Mouse (Mus musculus) frontal cortex, adult 2 months (tissue): ENCODE measurements around the gene Sst. TPM values are rescaled to one million over a fixed set of nuclear protein-coding genes. Genes with fewer than 3 reads are reported as not detected.
"Not testable (repeated sequence)": the region's sequence is repeated elsewhere in the genome, so short reads cannot be mapped to it uniquely, and the experiment has no call there.

ENCODE experiments used
- DNase-seq, 2 experiments: peaks; one replicate each; pipeline ENCODE4 v3.0.0; 2022; ENCODE audit warnings: low spot score in 1 of 2; ENCODE audit errors: extremely low spot score in 1 of 2
- polyA plus RNA-seq: library from polyadenylated mRNA; depleted of rRNA; stranded (reverse); fragments of >200 nt; gene quantifications from 2 replicates; pipeline ENCODE4 v1.2.3, GENCODE M21; 2012; rRNA removed

Gene Sst
- 475 and 566 TPM in 2 replicates for polyA plus RNA-seq

DNA sequence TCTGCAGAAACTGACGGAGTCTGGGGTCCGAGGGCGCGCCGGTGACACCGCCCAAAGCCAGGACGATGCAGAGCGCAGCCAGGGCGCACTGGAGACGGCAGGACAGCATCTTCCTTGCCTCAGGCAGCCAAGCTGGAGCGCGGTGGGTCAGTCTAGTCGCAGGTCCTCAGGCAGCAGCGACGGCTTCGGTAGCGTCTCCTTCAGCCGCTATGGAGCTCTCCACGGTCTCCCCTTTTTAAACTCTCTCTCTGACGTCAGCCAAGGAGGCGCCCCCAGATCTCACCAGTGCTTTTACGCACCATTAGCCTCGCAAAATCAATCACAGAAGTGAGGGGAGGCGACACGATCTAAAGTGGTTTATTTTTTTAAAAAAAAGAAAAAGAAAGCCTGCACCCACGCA is at the start of gene Sst:
Gene Sst, minus strand, starts transcription at position 323 of the 400 bp plus-strand sequence.
- no peak for DNase-seq

DNA sequence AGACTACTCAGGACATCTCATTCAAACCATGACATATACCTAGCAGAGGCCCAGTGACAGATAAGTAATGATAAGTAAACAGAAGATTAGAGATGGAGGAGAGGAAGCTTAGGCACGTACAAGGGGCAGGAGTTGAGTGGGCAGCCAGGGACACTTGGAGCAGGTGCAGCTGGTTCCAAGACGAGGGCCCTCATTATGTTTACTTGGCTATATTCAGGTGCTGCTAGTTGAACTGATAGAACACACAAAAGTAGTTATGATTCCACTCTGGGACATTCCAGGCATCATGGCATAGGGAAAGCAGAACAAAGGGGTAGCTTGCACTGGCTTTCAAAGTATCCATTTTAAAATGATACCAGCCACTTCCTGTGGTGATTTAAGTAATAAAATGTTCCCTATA is 43.6 kb upstream of the Sst start:
- DNase-seq: no peak

DNA sequence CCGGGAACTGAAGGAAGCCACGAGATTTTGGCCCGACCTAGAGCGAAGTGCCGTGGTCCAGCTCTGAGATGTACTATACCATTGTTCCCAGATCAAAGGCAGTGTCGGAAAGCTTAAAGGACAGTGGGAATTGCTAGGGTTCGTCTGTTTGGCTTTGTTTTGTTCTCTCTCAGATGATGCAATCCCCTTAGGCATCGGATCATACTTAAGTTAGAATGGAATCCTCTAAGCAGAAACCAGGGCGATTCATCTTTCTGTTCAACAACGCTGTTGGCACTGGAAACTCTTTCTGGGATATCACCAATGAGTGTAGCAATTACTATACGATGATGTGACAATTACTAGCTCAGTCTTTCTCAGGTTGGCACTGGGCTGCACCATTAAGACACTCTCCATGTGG is 41.5 kb upstream of the Sst start, which contains the start of gene Rtp2:
Gene Rtp2, minus strand, starts transcription at position 101 of the 400 bp plus-strand sequence.
- no peak for DNase-seq

DNA sequence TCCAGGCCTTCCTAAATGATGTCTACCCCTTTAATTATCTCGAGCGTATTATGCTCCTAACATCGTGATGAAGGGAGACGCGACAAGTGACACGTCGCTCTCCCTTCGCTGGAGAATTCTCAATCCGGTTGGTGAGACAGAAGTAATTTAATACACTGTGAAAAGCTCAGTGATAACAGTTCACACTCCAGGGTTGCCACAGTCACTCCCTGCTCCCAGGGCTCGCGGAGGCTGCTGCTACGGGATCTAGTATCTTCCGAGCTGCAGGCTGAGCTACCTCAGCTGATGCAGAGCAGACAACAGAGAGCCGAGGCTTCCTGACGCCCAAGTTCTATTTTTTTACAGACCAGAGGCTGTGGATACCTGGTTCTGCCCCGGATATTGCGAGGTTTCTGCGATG is 40.5 kb upstream of the Sst start:
- DNase-seq: no peak

DNA sequence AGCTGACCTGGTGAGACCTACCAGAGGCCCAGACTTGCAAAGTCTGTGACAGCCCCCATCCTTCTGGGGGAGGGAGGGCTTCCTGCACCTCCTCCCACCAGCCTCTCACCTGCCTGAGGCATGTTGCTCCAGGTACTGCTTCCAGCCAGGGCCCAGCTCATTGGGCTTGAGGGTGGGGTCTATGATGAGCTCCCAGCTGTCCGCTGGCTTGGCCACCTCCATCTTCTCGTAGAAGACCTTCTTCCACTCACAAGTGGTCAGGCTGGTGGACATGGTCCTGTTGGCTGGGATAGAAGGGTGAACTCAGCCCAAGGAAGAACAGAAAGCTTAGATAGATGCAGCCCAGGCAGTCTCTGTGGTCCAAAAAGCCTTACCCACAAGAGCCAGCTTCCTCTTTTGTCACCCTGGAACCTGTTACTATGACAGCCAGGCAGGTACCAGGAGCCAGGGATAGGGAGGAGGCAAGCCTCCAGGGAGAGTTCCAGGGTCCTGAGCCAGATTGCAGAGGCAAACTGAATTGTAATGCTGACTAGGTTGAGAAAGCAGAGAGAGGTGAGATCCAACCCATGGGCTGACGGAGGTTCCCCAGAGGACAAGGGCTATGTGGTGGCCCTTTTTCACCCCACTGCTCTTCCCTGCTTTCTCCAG is 39.8 kb upstream of the Sst start:
- DNase-seq: no peak

DNA sequence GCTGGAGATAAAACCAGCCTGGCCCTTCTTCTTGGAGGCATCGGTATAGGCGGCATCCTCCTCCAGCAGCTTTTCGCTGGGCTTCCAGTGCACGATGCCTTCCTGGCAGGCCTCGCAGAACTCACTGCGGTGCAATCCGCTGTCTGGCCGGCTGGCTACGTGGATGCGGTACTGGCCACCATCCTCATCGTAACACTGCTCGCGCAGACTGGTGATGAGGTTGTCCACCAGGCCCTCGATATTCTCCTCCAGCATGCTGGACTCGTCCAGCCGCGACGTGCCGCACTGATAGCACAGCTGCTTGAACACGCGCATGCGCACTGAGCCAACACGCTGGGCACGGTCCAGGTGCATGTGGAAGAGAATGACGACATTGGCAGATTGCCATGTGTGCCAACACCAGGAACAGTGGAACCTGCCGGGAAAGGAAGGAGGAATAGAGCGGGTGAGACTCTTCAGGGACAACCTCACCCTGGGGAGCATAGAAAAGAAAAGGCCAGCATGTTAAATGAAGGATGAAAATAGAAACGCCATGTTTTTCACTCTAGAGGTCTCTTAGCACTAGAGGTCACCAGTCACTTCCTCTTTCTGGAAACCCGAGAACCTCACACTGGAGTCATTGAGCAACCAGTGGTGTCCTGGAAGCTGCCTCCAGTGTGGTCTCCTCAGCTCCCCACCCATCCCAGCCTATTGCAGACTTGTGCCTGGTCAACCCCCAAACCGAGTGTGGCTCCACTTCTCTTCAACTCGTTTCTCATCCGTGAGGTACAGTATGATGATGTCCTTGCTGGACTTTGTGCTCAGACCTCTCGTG is 36.8 kb upstream of the Sst start:
- no peak for DNase-seq

DNA sequence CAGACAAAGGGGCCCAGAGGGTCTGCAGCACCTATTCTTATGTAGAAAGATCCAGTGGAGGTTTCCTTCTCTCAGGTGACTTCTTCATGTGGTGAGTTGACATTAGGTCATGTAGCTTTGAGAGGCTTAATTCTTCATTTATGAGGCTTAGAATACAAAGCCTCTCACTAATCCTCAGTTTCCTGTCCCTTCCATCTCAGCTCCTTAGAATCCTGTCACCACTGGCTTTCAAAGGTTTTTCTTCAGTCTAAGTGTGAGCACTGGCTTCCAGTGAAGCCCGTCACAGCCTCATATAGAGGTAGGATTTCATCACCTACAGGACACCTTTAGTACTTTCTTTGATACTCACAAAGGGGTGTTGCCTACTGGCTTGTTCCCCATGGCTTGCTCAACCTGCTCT is 32.1 kb upstream of the Sst start:
- DNase-seq: no peak

DNA sequence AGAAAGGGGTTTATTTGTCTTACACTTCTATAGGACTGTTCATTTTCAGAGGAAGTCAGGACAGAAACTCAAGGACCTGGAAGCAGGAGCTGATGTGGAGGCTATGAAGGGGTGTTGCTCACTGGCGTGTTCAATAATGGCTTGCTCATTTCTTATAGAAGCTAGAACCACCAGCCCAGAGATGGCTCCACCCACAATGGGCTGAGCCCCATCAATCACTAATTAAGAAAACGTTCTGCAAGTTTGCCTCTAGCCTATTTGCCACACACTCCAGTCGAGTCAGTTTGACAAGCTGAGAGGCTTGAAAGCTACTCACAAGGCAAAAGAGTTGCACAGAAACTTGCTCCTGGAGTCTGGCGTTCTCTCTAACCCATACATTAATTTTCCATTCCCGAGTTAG is 30.9 kb upstream of the Sst start:
- DNase-seq: no peak

DNA sequence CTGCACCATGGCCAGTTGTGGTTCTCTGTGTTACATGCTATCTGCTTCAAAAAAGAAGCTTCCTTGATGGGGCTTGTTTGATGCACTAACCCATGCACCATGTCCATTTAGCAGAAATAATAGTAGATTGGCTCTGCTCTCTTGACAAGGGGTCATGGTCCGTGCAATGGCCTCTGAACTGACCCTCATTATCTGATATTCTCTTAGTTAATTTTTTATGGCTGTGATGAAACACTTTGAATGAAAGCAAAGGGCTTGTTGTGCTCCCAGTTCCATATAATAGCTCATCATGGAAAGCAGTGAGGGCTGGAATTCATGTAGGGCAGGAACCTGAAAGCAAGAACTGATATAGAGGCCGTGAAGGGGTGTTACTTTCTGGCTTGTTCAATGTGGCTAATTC is 28.7 kb upstream of the Sst start:
- DNase-seq: no peak

DNA sequence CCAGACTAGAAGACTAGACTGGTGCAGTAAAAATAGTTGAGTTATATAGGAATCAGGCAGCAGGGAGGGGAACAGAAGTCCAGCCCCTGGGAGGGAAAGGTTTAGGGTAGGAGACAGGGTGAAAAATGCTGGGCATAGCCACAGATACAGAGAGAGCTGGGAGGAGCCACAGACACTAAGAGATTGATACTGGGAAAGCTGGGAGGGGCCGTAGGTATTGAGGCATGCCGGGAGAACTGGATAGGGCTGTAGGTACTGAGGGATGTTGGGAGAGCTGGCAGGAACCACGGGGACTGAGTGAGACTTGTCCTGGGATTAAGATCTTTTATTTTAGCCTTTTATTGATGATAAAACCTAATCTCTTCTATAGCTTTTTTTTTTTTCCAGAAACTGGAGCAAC is 22.6 kb upstream of the Sst start:
- no peak for DNase-seq

DNA sequence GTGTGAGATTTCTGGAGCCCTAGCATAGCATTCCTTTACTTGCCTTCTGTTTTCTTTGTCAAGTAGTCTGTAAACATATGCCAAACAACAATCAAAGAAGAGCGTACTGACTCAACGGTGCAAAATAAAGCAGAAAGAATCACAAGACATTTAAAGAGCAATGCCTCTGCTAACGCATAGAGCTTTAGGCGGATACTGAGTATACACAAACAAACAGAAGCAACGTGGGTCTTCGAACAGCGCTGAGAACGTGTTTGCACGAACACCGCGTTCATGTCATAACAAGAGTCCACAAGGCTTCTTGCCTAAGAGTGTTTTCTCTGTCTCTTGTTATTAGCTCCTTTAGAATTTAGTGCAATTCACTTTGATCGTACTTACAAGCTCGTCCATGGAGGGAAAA is 22.0 kb upstream of the Sst start:
- no peak for DNase-seq

DNA sequence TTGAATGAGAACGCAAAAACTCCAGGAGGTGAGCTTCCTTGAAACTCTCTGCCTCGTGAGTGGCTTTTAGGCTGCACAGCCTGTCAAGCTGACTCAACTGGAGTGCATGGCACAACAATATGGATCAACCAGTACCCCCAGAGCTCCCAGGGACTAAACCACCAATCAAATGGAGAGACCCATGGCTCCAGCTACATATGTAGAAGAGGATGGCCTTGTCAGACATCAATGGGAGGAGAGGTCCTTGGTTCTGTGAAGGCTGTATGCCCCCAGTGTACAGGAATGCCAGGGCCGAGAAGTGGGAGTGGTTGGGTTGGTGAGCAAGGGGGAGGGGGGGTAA is 18.2 kb upstream of the Sst start:
- not testable (repeated sequence) for DNase-seq

DNA sequence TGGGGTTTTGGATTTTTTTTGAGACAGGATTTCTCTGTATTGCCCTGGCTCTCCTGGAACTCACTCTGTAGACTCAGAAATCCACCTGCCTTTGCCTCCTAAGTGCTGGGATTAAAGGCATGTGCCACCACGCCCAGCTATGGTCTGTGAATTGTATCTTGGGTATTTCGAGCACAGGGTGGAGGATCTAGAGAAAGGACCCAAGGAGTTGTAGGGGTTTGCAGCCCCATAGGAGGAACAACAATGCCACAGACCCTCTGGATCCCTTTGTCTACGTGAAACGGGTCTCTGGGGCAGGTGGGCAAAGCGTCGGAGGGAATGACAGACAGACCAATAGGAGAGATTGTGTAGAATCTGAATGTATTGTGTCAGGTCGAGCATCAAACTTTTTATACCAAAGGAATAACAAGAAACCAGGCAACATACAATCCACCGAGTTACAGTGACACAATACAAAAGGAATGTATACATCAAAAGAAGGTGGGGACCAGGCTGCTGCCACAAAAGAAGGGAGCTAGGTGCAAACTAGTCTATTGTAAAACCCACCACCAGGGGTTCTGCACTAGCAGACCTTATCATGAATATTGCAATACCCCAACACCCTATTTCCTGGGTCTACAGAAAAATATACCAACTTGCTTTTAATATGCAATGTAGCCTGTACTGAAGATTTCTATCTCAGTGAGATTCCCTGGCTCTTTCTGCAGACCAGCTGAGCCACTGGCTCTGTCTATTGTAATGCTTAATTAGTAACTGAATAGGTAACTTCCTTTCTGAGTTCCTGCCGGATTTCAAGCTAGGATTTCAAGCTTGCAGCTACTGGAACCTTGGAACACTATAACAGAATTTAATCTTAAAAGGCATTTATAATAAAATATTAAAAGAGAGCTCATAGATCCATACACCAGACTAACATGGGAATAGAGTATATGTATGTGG is 17.6 kb upstream of the Sst start:
- not testable (repeated sequence) for DNase-seq

DNA sequence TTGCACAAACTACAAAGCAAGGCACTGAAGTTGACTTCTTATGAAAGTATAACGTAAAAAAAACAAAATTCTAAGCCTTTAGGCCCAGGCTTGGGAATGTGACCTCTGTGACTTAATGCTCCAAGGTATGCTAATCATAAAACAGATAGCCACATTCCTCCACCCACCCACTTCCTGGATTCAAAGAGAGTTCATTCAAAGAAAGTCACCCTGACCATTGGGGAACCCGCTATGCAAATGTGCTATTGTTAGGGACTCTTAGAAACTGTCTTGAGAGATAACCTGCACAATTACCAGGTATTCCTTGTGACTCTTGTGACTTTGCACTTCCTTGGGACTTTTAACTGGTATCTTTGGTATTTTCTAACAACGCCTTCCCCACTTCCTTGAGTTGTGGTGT is 15.8 kb upstream of the Sst start:
- DNase-seq: not testable (repeated sequence)

DNA sequence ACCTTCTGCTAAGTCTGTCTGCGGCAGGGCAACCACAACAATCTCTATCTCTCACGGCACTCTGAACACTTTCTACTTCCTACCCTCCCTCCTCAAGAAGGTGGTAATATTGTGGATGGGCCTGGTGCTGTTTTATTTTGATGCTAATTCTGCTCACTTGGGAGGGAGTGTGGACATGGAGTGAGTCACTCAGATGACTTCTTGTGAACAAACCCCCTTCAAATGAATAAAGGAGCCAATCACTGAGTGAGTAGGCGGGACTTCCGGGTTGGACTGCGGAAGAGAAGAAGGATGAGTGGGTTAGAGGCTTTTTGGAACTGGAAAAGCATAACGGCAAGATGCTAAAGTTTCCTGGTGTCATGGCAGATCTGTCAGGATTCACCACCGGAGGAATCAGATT is 10.7 kb upstream of the Sst start:
- DNase-seq: no peak

DNA sequence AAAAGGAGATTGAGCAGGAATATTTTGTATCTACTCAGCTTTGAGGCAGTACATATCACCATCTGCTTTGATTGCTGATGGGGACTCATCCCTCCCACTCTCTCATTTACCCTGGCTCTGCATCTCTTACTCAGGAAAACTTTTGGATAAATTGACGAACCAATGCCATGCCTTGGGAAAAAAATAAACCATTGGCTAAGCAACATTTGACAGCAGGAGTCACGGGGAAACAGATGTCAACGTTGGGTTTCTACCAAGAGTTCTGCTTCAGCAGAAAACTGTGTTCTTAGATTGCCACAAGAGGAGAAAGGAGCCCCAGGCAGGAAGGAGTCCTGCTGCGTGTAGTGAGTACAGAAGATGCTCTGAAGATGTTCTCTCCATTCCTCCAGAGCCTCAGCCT is 9.3 kb upstream of the Sst start:
- DNase-seq: peak; percentile 25 to 52

DNA sequence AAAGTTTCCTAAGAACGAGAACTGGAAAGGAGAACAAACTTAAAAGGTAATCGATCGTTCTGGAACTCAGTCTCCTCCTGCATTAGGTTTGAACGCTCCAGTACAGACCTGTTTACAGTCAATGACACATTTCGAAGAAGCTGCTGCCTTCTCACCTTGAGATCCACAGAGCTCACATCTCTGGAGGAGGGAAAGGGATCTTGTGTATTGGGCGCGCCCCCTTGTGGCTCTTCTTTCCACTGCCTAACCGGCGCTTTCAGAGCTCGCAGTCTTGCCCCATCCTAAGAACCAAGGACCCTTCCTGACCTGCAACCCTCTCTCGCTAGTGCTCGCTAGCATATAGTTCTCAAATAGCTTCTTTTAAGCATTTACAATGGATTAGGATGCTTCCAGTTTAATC is 8.1 kb upstream of the Sst start:
- peak; percentile 63 to 92 for DNase-seq

DNA sequence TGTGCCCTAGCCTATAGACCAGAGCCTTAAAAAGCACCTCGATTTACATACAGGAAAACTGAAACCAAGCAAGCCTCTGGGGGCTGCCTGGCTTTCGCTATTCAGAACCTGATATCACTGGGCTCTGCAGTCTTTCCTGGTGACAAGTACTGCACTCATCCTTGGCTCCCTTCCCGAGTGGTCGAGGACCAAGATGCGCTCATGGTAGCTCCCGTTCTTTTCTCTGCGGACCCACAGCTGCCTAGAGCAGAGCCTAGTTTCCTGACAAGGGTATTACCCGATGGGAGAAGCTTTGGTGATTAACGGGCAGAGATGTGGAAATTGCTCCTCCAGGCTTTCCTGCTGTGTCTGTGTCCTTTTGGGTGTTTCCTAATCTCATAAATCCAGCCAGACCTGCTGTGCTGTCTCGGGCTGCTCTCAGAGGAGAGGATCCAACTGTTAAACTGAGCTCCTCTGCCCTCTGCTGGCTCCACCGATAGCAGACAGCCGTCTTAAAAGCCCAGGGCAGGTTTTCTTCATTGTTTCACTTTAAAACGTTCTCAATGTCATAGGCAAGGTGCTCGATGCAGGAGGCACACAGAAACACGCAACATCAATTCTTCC is 7.3 kb upstream of the Sst start:
- peak; percentile 57 to 86 for DNase-seq

DNA sequence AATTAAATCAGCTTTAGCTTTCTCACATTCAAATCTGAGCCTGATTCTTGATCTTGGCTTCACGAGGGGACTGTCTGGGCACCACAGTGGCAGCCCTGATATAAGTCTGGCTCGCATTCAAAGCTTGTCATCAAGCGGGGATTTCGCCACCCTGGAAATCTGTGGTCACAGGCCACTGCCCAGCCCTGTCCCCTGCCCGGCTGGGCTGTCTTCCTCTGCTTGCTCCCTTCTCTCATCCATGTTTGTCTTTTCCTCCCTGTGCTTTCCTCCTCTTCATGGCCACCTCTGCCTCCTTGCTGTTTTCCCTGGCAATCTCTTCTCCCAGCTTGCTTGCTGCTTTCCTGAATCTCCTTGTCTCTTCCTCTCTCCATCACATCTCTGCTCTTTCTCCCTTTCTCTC is 6.7 kb upstream of the Sst start:
- no peak for DNase-seq

DNA sequence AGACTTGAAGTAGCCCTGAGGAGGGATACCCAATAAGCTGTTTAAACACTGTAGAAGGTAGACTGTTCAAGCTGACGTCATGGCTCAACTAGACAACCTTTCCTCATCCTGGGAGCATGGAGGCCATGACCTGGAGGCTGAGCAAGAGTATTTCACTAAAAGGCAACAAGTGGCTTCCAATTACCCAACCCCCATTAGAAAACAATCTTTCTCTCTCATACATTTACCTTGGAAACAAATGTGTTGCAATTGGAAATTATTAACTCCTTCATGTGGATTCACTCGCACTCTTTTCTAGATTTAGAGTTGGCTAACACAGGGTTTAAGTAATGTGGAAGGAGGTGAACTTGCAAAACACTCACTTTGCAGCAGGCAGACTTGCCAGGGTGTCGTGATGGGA is 4.4 kb upstream of the Sst start:
- DNase-seq: no peak

DNA sequence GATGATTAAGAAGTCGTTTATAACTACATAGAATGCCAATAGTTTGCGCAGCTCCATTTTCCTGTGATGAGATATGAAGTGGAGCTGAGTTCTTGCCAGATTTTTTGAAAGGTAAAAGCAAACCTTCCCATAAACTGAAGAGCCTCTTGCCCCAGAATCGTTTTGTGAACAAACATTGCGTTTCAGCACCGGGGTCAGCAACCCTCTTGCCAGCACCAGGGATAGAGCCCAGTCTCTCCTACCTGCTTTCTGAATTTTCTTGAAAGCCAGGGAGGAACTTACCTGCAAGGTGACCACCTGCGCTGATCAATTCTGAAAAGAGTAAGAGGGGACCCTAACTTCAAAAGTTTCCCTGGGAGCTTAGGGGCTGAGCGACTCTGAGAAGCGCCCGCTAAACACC is 607 bp downstream of the Sst start:
- no peak for DNase-seq
